Mouse (Mus musculus) CH12.LX (cell line): ENCODE results near the gene Doc2a. TPM values are rescaled to one million over a fixed set of nuclear protein-coding genes. Genes with fewer than 3 reads are reported as not detected.

Source experiments
- DNase-seq: peaks from one replicate; pipeline ENCODE4 v3.0.0-alpha.2; 2013; ENCODE audit errors: extremely low read depth
- H3K27ac ChIP-seq: 2 replicates; pipeline ENCODE4 v1.5.1; 2012; ENCODE audit warnings: low read depth, mild to moderate bottlenecking, control low read depth, moderate library complexity; ENCODE audit not compliant: insufficient read depth
- H3K27me3 ChIP-seq: replicated peaks from 2 replicates; pipeline ENCODE3; 2012; ENCODE audit warnings: inconsistent platforms
- H3K36me3 ChIP-seq, 2 experiments: replicated peaks in 1 of 2; 2 replicates each; pipeline versions ENCODE3 to v1.6.1; 2012; ENCODE audit warnings: inconsistent platforms in 1 of 2, low read length in 1 of 2, mild to moderate bottlenecking in 1 of 2, mixed read lengths in 1 of 2, moderate library complexity in 1 of 2; ENCODE audit not compliant: control insufficient read depth in 1 of 2, insufficient read depth in 1 of 2
- H3K4me1 ChIP-seq, 2 experiments: 2 replicates each; pipeline ENCODE4 v1.6.1; 2012; ENCODE audit warnings: inconsistent platforms in 1 of 2, moderate library complexity in 1 of 2; ENCODE audit not compliant: insufficient read depth in 2 of 2, control insufficient read depth in 1 of 2
- H3K4me2 ChIP-seq: 2 replicates; pipeline ENCODE4 v1.6.1; 2012; ENCODE audit warnings: low read depth, mild to moderate bottlenecking, control low read depth; ENCODE audit not compliant: poor library complexity, insufficient read depth, severe bottlenecking
- H3K4me3 ChIP-seq, 3 experiments: fragments of 150-350 bp in 1 of 3; sonication (generic) in 1 of 3; replicated peaks in 1 of 3; 2 replicates each; pipeline versions ENCODE3 to v1.5.1; 2011 to 2012; ENCODE audit warnings: low read depth in 2 of 3, low read length in 2 of 3, mild to moderate bottlenecking in 2 of 3, moderate library complexity in 2 of 3, control low read depth in 1 of 3, improper control_type of control experiment in 1 of 3, inconsistent platforms in 1 of 3, mixed read lengths in 1 of 3; ENCODE audit not compliant: poor library complexity in 1 of 3
- H3K79me2 ChIP-seq: replicated peaks from 2 replicates; pipeline ENCODE4 v1.6.1; 2012; ENCODE audit warnings: mild to moderate bottlenecking, moderate library complexity; ENCODE audit not compliant: control insufficient read depth, poor library complexity, insufficient read depth, severe bottlenecking; ENCODE audit errors: extremely low read depth
- H3K9ac ChIP-seq: 2 replicates; pipeline ENCODE4 v1.6.1; 2012; ENCODE audit warnings: low read depth, mild to moderate bottlenecking, control low read depth, moderate library complexity; ENCODE audit not compliant: insufficient read depth
- H3K9me3 ChIP-seq: replicated peaks from 2 replicates; pipeline ENCODE3; 2012; ENCODE audit warnings: low read length, inconsistent platforms, mixed read lengths
- CHD1 ChIP-seq: IDR thresholded peaks from 2 replicates; pipeline ENCODE4 v1.6.1; 2012; ENCODE audit warnings: low read depth, low read length, improper control_type of control experiment, inconsistent platforms
- CHD2 ChIP-seq: IDR thresholded peaks from 2 replicates; pipeline ENCODE4 v1.6.1; 2011; ENCODE audit warnings: low read length, improper control_type of control experiment
- HCFC1 ChIP-seq: IDR thresholded peaks from 2 replicates; pipeline ENCODE4 v1.6.1; 2012; ENCODE audit warnings: low read depth, mild to moderate bottlenecking, inconsistent platforms, low read length, improper control_type of control experiment
- IRF4 ChIP-seq: IDR thresholded peaks from 2 replicates; pipeline ENCODE4 v1.6.1; 2014; ENCODE audit warnings: low read depth, mild to moderate bottlenecking, inconsistent platforms, low read length, improper control_type of control experiment
- JUN ChIP-seq: IDR thresholded peaks from 2 replicates; pipeline ENCODE4 v1.6.1; 2011; ENCODE audit warnings: low read depth, mild to moderate bottlenecking, low read length, improper control_type of control experiment, moderate library complexity; ENCODE audit not compliant: insufficient read depth
- MAFK ChIP-seq: IDR thresholded peaks from 2 replicates; pipeline ENCODE4 v1.6.1; 2011; ENCODE audit warnings: low read length, improper control_type of control experiment; ENCODE audit not compliant: insufficient replicate concordance
- MAX ChIP-seq: IDR thresholded peaks from 2 replicates; pipeline ENCODE4 v1.6.1; 2011; ENCODE audit warnings: low read length, improper control_type of control experiment
- MAZ ChIP-seq: IDR thresholded peaks from 2 replicates; pipeline ENCODE4 v1.6.1; 2012; ENCODE audit warnings: low read depth, mild to moderate bottlenecking, inconsistent platforms, low read length, improper control_type of control experiment, moderate library complexity
- MEF2A ChIP-seq: IDR thresholded peaks from 2 replicates; pipeline ENCODE4 v1.6.1; 2014; ENCODE audit warnings: low read depth, mild to moderate bottlenecking, inconsistent platforms, low read length, improper control_type of control experiment, borderline replicate concordance
- NELFE ChIP-seq: IDR thresholded peaks from 2 replicates; pipeline ENCODE4 v1.6.1; 2011; ENCODE audit warnings: low read depth, low read length, improper control_type of control experiment
- POLR2A ChIP-seq: IDR thresholded peaks from 2 replicates; pipeline ENCODE4 v1.6.1; 2011; ENCODE audit warnings: low read depth, mild to moderate bottlenecking, improper control_type of control experiment, low read length
- RAD21 ChIP-seq: IDR thresholded peaks from 2 replicates; pipeline ENCODE4 v1.6.1; 2011; ENCODE audit warnings: low read depth, mild to moderate bottlenecking, low read length, improper control_type of control experiment, moderate library complexity
- RCOR1 ChIP-seq: conservative IDR thresholded peaks from 2 replicates; pipeline ENCODE4 v1.6.1; 2012; ENCODE audit warnings: low read depth, mild to moderate bottlenecking, inconsistent platforms, low read length, improper control_type of control experiment
- SMC3 ChIP-seq: IDR thresholded peaks from 2 replicates; pipeline ENCODE4 v1.6.1; 2011; ENCODE audit warnings: low read depth, low read length, improper control_type of control experiment
- TBP ChIP-seq: conservative IDR thresholded peaks from 2 replicates; pipeline ENCODE4 v1.6.1; 2011; ENCODE audit warnings: low read depth, low read length, improper control_type of control experiment
- TCF12 ChIP-seq: IDR thresholded peaks from 2 replicates; pipeline ENCODE4 v1.6.1; 2014; ENCODE audit warnings: low read depth, mild to moderate bottlenecking, inconsistent platforms, low read length, improper control_type of control experiment
- UBTF ChIP-seq: IDR thresholded peaks from 2 replicates; pipeline ENCODE4 v1.6.1; 2012; ENCODE audit warnings: low read depth, mild to moderate bottlenecking, inconsistent platforms, low read length, improper control_type of control experiment, moderate library complexity
- USF1 ChIP-seq: IDR thresholded peaks from 2 replicates; pipeline ENCODE4 v1.6.1; 2014; ENCODE audit warnings: low read depth, mild to moderate bottlenecking, inconsistent platforms, low read length, improper control_type of control experiment
- ZC3H11A ChIP-seq: IDR thresholded peaks from 2 replicates; pipeline ENCODE4 v1.6.1; 2012; ENCODE audit warnings: low read depth, mild to moderate bottlenecking, inconsistent platforms, low read length, improper control_type of control experiment
- ZMIZ1 ChIP-seq: IDR thresholded peaks from 2 replicates; pipeline ENCODE4 v1.6.1; 2012; ENCODE audit warnings: low read depth, mild to moderate bottlenecking, inconsistent platforms, low read length, improper control_type of control experiment
- dilution Hi-C: fragments of 300-500 bp; cut with MboI; formaldehyde crosslinking; loops from 2 replicates; pipeline ENCODE4 v1.14.3; 2020; ENCODE audit warnings: low sequenced_read_pairs; ENCODE audit not compliant: extremely low pct_unique_long_range_greater_than_20kb, extremely low pct_ligation_motif_present
- in situ Hi-C: fragments of 300-500 bp; cut with MboI; formaldehyde crosslinking; loops from 3 replicates; pipeline ENCODE4 v1.14.3; 2019; ENCODE audit warnings: low sequenced_read_pairs, low pct_ligation_motif_present, low pct_unique_long_range_greater_than_20kb, mixed read lengths
- polyA plus RNA-seq: library from polyadenylated mRNA; unstranded; fragments of >175 nt; gene quantifications from 2 replicates; pipeline ENCODE4 v1.2.1, GENCODE M21; 2012; ENCODE audit warnings: low read depth; ENCODE audit not compliant: insufficient read length
- total RNA-seq, 2 experiments: library from RNA; depleted of rRNA; stranded (reverse); fragments of 300-350 nt in 1 of 2; fragments of >200 nt in 1 of 2; gene quantifications; 2 replicates each; pipeline ENCODE4 v1.2.3; 2012 to 2014

Doc2a gene
- total and polyA plus RNA-seq, 3 experiments: 1.9 TPM; not detected in 2

DNA sequence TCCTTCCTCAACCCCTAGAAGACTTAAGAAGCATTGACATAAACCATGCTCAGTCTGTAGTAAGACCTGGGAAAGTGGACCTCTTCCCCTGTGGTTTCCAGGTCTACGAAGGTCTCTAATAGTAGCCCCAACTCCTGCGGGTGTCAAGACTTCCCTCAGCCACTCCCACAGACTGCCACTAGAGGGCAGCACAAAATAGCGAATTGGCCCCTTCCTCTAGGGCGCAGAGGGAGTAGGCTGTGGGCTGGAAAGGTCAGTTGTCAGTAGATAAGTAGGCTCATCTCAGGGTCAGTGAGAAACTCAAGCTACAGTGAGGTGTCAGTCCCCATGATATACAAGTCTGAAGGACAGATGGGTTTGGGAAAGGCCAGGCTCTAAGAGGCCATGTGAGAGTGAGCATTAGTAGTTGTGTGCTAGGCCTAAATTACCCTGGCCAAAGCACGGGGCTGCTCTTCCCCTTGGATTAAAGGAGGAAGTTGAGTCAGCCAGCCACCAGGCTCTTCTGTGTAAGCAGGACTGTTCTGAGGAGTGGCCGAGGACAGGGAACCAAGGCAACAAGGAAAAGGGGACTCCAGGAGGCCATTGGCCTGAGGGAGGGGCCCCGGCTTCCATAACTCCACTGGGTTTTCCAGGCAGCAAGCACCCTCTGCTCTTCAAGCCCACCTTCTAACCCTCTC is 25.2 kb upstream of the Doc2a start (continued):
- no peak for TF ChIP-seq RCOR1
- TF ChIP-seq TCF12: no peak
- no peak for TF ChIP-seq CHD1
- TF ChIP-seq SMC3: peak; percentile 80

DNA sequence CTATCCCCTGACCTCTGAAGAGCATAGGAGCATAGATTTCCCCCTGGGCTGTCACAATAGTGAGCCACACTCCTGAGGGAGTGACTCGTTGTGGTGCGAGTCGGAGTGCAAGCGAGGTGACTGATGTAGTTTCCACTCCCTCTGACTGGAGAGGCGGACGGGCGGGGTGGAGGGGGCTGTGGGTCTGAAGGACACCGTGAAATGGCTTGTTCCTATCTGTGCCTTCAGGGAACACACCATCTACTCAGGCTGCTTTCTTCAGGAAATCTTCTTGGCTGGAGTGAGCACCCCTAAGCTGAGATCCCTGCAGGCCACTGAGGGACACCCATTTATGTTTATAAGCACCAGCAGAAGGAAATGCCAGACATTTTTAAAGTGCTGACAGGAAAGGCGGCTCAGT is 24.5 kb upstream of the Doc2a start:
- H3K9ac ChIP-seq: no peak overlapping the region
- dilution Hi-C loops: no loop called here
- H3K79me2 ChIP-seq: no peaks in the 10 kb centered on the region
- H3K27me3 ChIP-seq: peaks cover 32% of the 10 kb centered on the region
- H3K4me1 ChIP-seq: peaks cover 2 to 4% of the 10 kb centered on the region in 2 experiments; a peak in 1 of 4 replicates
- no peaks in the 10 kb centered on the region for H3K36me3 ChIP-seq
- H3K4me3 ChIP-seq: no peak overlapping the region
- no peak for DNase-seq
- in situ Hi-C loops: no loop called here
- no peak overlapping the region for H3K27ac ChIP-seq
- TF ChIP-seq NELFE (no peak), USF1 (no peak), MEF2A (no peak), JUN (no peak), MAFK (no peak), MAX (no peak), RAD21 (no peak), ZMIZ1 (no peak), CHD2 (no peak), MAZ (no peak), POLR2A (no peak), UBTF (no peak), HCFC1 (no peak), IRF4 (no peak), ZC3H11A (no peak)
- peaks cover 3% of the 10 kb centered on the region for H3K9me3 ChIP-seq
- no peak overlapping the region for H3K4me2 ChIP-seq

DNA sequence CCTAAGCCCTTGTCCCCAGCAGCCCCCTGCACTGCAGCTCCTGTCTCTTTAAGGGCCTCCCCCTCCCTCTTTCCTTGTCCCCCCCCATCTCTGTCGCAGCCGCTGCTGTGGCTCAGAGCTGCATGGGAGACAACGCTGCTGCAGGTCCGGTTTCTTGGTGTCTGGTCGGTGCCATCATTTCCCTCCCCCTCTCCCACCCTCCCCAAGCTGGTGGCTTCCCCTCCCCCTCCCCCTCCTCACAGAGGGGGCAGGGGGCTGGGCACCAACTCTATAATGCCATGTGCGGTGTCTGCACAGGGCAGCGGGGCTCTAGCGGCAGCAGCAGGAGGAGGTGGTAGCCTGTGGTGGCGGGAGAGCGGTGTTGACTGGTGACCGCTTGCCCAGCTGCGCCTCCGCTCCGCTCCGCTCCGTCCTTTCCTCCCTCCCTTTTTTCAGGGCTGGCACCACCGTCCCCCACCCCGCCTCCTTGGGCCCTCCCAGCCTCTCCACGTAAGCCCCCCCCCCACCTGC is 24.0 kb upstream of the Doc2a start:
- no peaks in the 10 kb centered on the region for H3K79me2 ChIP-seq
- no peak overlapping the region for H3K9ac ChIP-seq
- DNase-seq: no peak
- H3K4me2 ChIP-seq: no peak overlapping the region
- no peaks in the 10 kb centered on the region for H3K36me3 ChIP-seq
- no peak overlapping the region for H3K4me3 ChIP-seq
- peaks cover 36% of the 10 kb centered on the region for H3K27me3 ChIP-seq
- peaks cover 3% of the 10 kb centered on the region for H3K9me3 ChIP-seq
- in situ Hi-C loops (no loop called here), dilution Hi-C loops (no loop called here)
- H3K4me1 ChIP-seq: peaks cover 2 to 4% of the 10 kb centered on the region in 2 experiments; a peak in 1 of 4 replicates
- H3K27ac ChIP-seq: no peak overlapping the region
- TF ChIP-seq RAD21 (no peak), MAZ (no peak), IRF4 (no peak), TBP (no peak), HCFC1 (no peak), CHD2 (no peak), NELFE (no peak), CHD1 (no peak)
